Mouse (Mus musculus) CH12.LX (cell line): ENCODE results near the gene Mmp19.

ENCODE experiments used
- BHLHE40 ChIP-seq: IDR thresholded peaks from 2 replicates; pipeline ENCODE4 v1.6.1; 2011; ENCODE audit warnings: mild to moderate bottlenecking, low read depth, low read length, improper control_type of control experiment
- CHD2 ChIP-seq: IDR thresholded peaks from 2 replicates; pipeline ENCODE4 v1.6.1; 2011; ENCODE audit warnings: low read length, improper control_type of control experiment
- CTCF ChIP-seq, 2 experiments: IDR thresholded peaks in 1 of 2; conservative IDR thresholded peaks in 1 of 2; 2 replicates each; pipeline ENCODE4 v1.5.1; 2011 to 2012; ENCODE audit warnings: low read depth in 2 of 2, low read length in 2 of 2, improper control_type of control experiment in 1 of 2, inconsistent platforms in 1 of 2, mild to moderate bottlenecking in 1 of 2, moderate library complexity in 1 of 2
- EP300 ChIP-seq: IDR thresholded peaks from 2 replicates; pipeline ENCODE4 v1.6.1; 2011; ENCODE audit warnings: low read length, improper control_type of control experiment
- ETS1 ChIP-seq: conservative IDR thresholded peaks from 2 replicates; pipeline ENCODE4 v1.6.1; 2012; ENCODE audit warnings: low read depth, mild to moderate bottlenecking, inconsistent platforms, low read length, improper control_type of control experiment, moderate library complexity
- HCFC1 ChIP-seq: IDR thresholded peaks from 2 replicates; pipeline ENCODE4 v1.6.1; 2012; ENCODE audit warnings: low read depth, mild to moderate bottlenecking, inconsistent platforms, low read length, improper control_type of control experiment
- JUN ChIP-seq: IDR thresholded peaks from 2 replicates; pipeline ENCODE4 v1.6.1; 2011; ENCODE audit warnings: low read depth, mild to moderate bottlenecking, low read length, improper control_type of control experiment, moderate library complexity; ENCODE audit not compliant: insufficient read depth
- KAT2A ChIP-seq: IDR thresholded peaks from 2 replicates; pipeline ENCODE4 v1.6.1; 2012; ENCODE audit warnings: low read length, improper control_type of control experiment, inconsistent platforms; ENCODE audit not compliant: insufficient replicate concordance
- MAX ChIP-seq: IDR thresholded peaks from 2 replicates; pipeline ENCODE4 v1.6.1; 2011; ENCODE audit warnings: low read length, improper control_type of control experiment
- MYC ChIP-seq: IDR thresholded peaks from 2 replicates; pipeline ENCODE4 v1.6.1; 2011; ENCODE audit warnings: low read depth, mild to moderate bottlenecking, improper control_type of control experiment, low read length
- POLR2A ChIP-seq: IDR thresholded peaks from 2 replicates; pipeline ENCODE4 v1.6.1; 2011; ENCODE audit warnings: low read depth, mild to moderate bottlenecking, improper control_type of control experiment, low read length
- RAD21 ChIP-seq: IDR thresholded peaks from 2 replicates; pipeline ENCODE4 v1.6.1; 2011; ENCODE audit warnings: low read depth, mild to moderate bottlenecking, low read length, improper control_type of control experiment, moderate library complexity
- USF1 ChIP-seq: IDR thresholded peaks from 2 replicates; pipeline ENCODE4 v1.6.1; 2014; ENCODE audit warnings: low read depth, mild to moderate bottlenecking, inconsistent platforms, low read length, improper control_type of control experiment
- ZKSCAN1 ChIP-seq: IDR thresholded peaks from 2 replicates; pipeline ENCODE4 v1.6.1; 2012; ENCODE audit warnings: low read depth, inconsistent platforms, low read length, improper control_type of control experiment, borderline replicate concordance

- TF ChIP-seq HCFC1 (no peak), USF1 (no peak), CTCF (conservative IDR thresholded peaks at IDR 0.05 in 1 of 2, IDR thresholded peaks at IDR 0.05 in 1 of 2; ENCODE audit: low read depth in 2 of 2, low read length in 2 of 2) (no peak), KAT2A (no peak), POLR2A (no peak), RAD21 (no peak), EP300 (no peak), MYC (no peak), ZKSCAN1 (no peak), BHLHE40 (no peak), ETS1 (no peak), CHD2 (no peak), MAX (no peak), JUN (no peak)
Measured at GRCm38 (mm10) chr10:128820217-128820616, 29.5 kb downstream of the Mmp19 start.
